Mouse (Mus musculus) midbrain, embryonic 10.5 days (tissue): Measurements from ENCODE around the gene Itfg1. TPM values are rescaled to one million over a fixed set of nuclear protein-coding genes. Genes with fewer than 3 reads are reported as not detected.
"Not testable (repeated sequence)": the region's sequence is repeated elsewhere in the genome, so short reads cannot be mapped to it uniquely, and the experiment has no call there.

Experiments
- DNase-seq: peaks from one replicate; pipeline ENCODE4 v3.0.0-alpha.2; 2017; ENCODE audit warnings: low spot score
- H3K27ac ChIP-seq: fragments of 300-500 bp; sonication (generic); replicated peaks from 2 replicates; pipeline ENCODE4 v1.5.1; 2016; ENCODE audit warnings: mild to moderate bottlenecking
- H3K27me3 ChIP-seq: fragments of 300-500 bp; sonication (generic); 2 replicates; pipeline ENCODE4 v1.6.1; 2016; ENCODE audit warnings: low read depth, mild to moderate bottlenecking; ENCODE audit not compliant: poor library complexity, severe bottlenecking
- H3K36me3 ChIP-seq: fragments of 300-500 bp; sonication (generic); 2 replicates; pipeline ENCODE4 v1.6.1; 2016; ENCODE audit warnings: mild to moderate bottlenecking, moderate library complexity
- H3K4me1 ChIP-seq: fragments of 300-500 bp; sonication (generic); 2 replicates; pipeline ENCODE4 v1.6.1; 2016
- H3K4me3 ChIP-seq: fragments of 300-500 bp; sonication (generic); 2 replicates; pipeline ENCODE4 v1.5.1; 2016; ENCODE audit warnings: mild to moderate bottlenecking, moderate library complexity
- H3K9me3 ChIP-seq: fragments of 300-500 bp; sonication (generic); replicated peaks from 2 replicates; pipeline ENCODE4 v1.6.1; 2016; ENCODE audit warnings: mild to moderate bottlenecking
- WGBS: fragments of 180-500 bp; shearing (Covaris S2); methylation state at CpG from one replicate; pipeline ENCODE4 v1.1.7; 2016; 5-methylcytosine and 5-hydroxymethylcytosine counted together
- polyA plus RNA-seq: library from polyadenylated mRNA; unstranded; fragments of >200 nt; fragmentation: Nextera tagmentation; extraction: Ambion mirVana; gene quantifications from 2 replicates; pipeline ENCODE4 v1.2.1, GENCODE M21; 2016

The Itfg1 gene
- polyA plus RNA-seq, 1 experiment from 2014 or later, result 68.0 TPM

GRCm38 (mm10) chr8:85813621-85814020, 27.1 kb downstream of the Itfg1 start:
- H3K36me3 ChIP-seq, result peaks cover 30% of the 10 kb centered on the region
- no peak overlapping the region for H3K4me3 ChIP-seq
- no peaks in the 10 kb centered on the region; the same call in 1 of the 2 replicates for H3K9me3 ChIP-seq
- H3K27me3 ChIP-seq, result no peaks in the 10 kb centered on the region
- H3K27ac ChIP-seq, result no peak overlapping the region
- no peaks in the 10 kb centered on the region for H3K4me1 ChIP-seq
- no peak for DNase-seq

- Histone ChIP-seq H3K4me3 (no peak overlapping the region), H3K4me1 (no peaks in the 10 kb centered on the region), H3K36me3 (peaks cover 26% of the 10 kb centered on the region), H3K27ac (no peak overlapping the region), H3K27me3 (no peaks in the 10 kb centered on the region), H3K9me3 (no peaks in the 10 kb centered on the region)
- no peak for DNase-seq
- WGBS, result 89% methylated on average over 1 of the region's 1 CpGs
These were observed 39.3 kb downstream of the Itfg1 start for GRCm38 (mm10) chr8:85801408-85801807.

- WGBS, result 94% methylated on average over 1 of the region's 1 CpGs
- no peak overlapping the region for H3K27ac ChIP-seq
- H3K27me3 ChIP-seq, result no peaks in the 10 kb centered on the region
- H3K9me3 ChIP-seq, result no peaks in the 10 kb centered on the region
- H3K4me3 ChIP-seq, result no peak overlapping the region
- peaks cover 31% of the 10 kb centered on the region for H3K36me3 ChIP-seq
- H3K4me1 ChIP-seq, result no peaks in the 10 kb centered on the region
- DNase-seq, result no peak
These were observed 40.6 kb downstream of the Itfg1 start for GRCm38 (mm10) chr8:85800164-85800563.

GRCm38 (mm10) chr8:85796392-85796791, 44.3 kb downstream of the Itfg1 start:
- not testable (repeated sequence) for H3K4me3 ChIP-seq, H3K9me3 ChIP-seq, H3K27me3 ChIP-seq, DNase-seq, H3K27ac ChIP-seq, H3K4me1 ChIP-seq
- peaks cover 39% of the 10 kb centered on the region for H3K36me3 ChIP-seq
- WGBS, result 94% methylated on average over 1 of the region's 1 CpGs

GRCm38 (mm10) chr8:85788341-85788740, 52.4 kb downstream of the Itfg1 start:
- DNase-seq, result no peak
- WGBS, result 97% methylated on average over 3 of the region's 3 CpGs

GRCm38 (mm10) chr8:85787909-85788308, 52.8 kb downstream of the Itfg1 start:
- Histone ChIP-seq H3K27ac (no peak overlapping the region), H3K36me3 (peaks cover 2% of the 10 kb centered on the region), H3K27me3 (no peaks in the 10 kb centered on the region), H3K9me3 (no peaks in the 10 kb centered on the region), H3K4me1 (no peaks in the 10 kb centered on the region), H3K4me3 (no peak overlapping the region)
- 83% methylated on average over 4 of the region's 4 CpGs for WGBS
- DNase-seq, result no peak

More at GRCm38 (mm10) chr8:85788341-85788740, 52.4 kb downstream of the Itfg1 start:
- Histone ChIP-seq H3K27me3 (no peaks in the 10 kb centered on the region), H3K9me3 (no peaks in the 10 kb centered on the region), H3K27ac (no peak overlapping the region), H3K4me3 (no peak overlapping the region), H3K36me3 (peaks cover 7% of the 10 kb centered on the region), H3K4me1 (no peaks in the 10 kb centered on the region)

- DNase-seq, result no peak
- WGBS, result 91% methylated on average over 1 of the region's 1 CpGs
- no peaks in the 10 kb centered on the region for H3K27me3 ChIP-seq
- no peak overlapping the region for H3K27ac ChIP-seq
- no peaks in the 10 kb centered on the region for H3K9me3 ChIP-seq
- H3K36me3 ChIP-seq, result no peaks in the 10 kb centered on the region
- no peaks in the 10 kb centered on the region for H3K4me1 ChIP-seq
- H3K4me3 ChIP-seq, result no peak overlapping the region
These were observed 55.2 kb downstream of the Itfg1 start for GRCm38 (mm10) chr8:85785506-85785905.

- H3K27ac ChIP-seq, result no peak overlapping the region
- H3K27me3 ChIP-seq, result no peaks in the 10 kb centered on the region
These were observed 56.9 kb downstream of the Itfg1 start for GRCm38 (mm10) chr8:85783871-85784270.

GRCm38 (mm10) chr8:85780091-85780490, 60.6 kb downstream of the Itfg1 start:
- Histone ChIP-seq H3K36me3 (0 out of 2 replicates have a peak, but pooled peaks cover 3% of the 10 kb centered on the region), H3K9me3 (no peaks in the 10 kb centered on the region), H3K4me1 (no peaks in the 10 kb centered on the region), H3K4me3 (no peak overlapping the region), H3K27ac (no peak overlapping the region), H3K27me3 (no peaks in the 10 kb centered on the region)
- 82% methylated on average over 3 of the region's 3 CpGs for WGBS
- no peak for DNase-seq

More at GRCm38 (mm10) chr8:85783871-85784270, 56.9 kb downstream of the Itfg1 start:
- H3K9me3 ChIP-seq, result no peaks in the 10 kb centered on the region
- H3K36me3 ChIP-seq, result no peaks in the 10 kb centered on the region
- H3K4me1 ChIP-seq, result no peaks in the 10 kb centered on the region
- 92% methylated on average over 1 of the region's 1 CpGs for WGBS
- DNase-seq, result no peak
- no peak overlapping the region for H3K4me3 ChIP-seq

- Histone ChIP-seq H3K27ac (no peak overlapping the region), H3K36me3 (peaks cover 10% of the 10 kb centered on the region; the same call in 1 of the 2 replicates), H3K4me3 (no peak overlapping the region), H3K9me3 (no peaks in the 10 kb centered on the region), H3K27me3 (no peaks in the 10 kb centered on the region), H3K4me1 (no peaks in the 10 kb centered on the region)
- WGBS, result 96% methylated on average over 2 of the region's 2 CpGs
- no peak for DNase-seq
These were observed 95.7 kb downstream of the Itfg1 start for GRCm38 (mm10) chr8:85745053-85745452.

- DNase-seq, result no peak
- Histone ChIP-seq H3K27me3 (no peaks in the 10 kb centered on the region), H3K4me1 (no peaks in the 10 kb centered on the region), H3K4me3 (no peak overlapping the region), H3K36me3 (peaks cover 29% of the 10 kb centered on the region), H3K9me3 (no peaks in the 10 kb centered on the region), H3K27ac (no peak overlapping the region)
- WGBS, result 89% methylated on average over 3 of the region's 3 CpGs
These were observed 110.2 kb downstream of the Itfg1 start for GRCm38 (mm10) chr8:85730545-85730944.

GRCm38 (mm10) chr8:85717271-85717670, 123.5 kb downstream of the Itfg1 start:
- 89% methylated on average over 5 of the region's 5 CpGs for WGBS

GRCm38 (mm10) chr8:85716696-85717095, 124.0 kb downstream of the Itfg1 start:
- Histone ChIP-seq H3K27ac (no peak overlapping the region), H3K27me3 (no peaks in the 10 kb centered on the region), H3K36me3 (peaks cover 14% of the 10 kb centered on the region), H3K4me1 (no peaks in the 10 kb centered on the region), H3K9me3 (no peaks in the 10 kb centered on the region), H3K4me3 (no peak overlapping the region)
- DNase-seq, result no peak
- WGBS, result 89% methylated on average over 4 of the region's 4 CpGs

More at GRCm38 (mm10) chr8:85717271-85717670, 123.5 kb downstream of the Itfg1 start:
- no peak overlapping the region for H3K4me3 ChIP-seq
- H3K27ac ChIP-seq, result no peak overlapping the region
- H3K36me3 ChIP-seq, result peaks cover 18% of the 10 kb centered on the region
- no peaks in the 10 kb centered on the region for H3K27me3 ChIP-seq
- H3K4me1 ChIP-seq, result no peaks in the 10 kb centered on the region
- no peaks in the 10 kb centered on the region for H3K9me3 ChIP-seq
- no peak for DNase-seq

GRCm38 (mm10) chr8:85706988-85707387, 133.7 kb downstream of the Itfg1 start:
- 80% methylated on average over 2 of the region's 2 CpGs for WGBS
- Histone ChIP-seq H3K27ac (no peak overlapping the region), H3K36me3 (no peaks in the 10 kb centered on the region), H3K27me3 (peaks cover 13% of the 10 kb centered on the region), H3K4me1 (no peaks in the 10 kb centered on the region), H3K4me3 (no peak overlapping the region), H3K9me3 (no peaks in the 10 kb centered on the region)
- DNase-seq, result no peak
